ENCODE assay signal across 7 mouse cellular contexts in genomic region chr1:92912286-92912685, GRCm38 (mm10). TPM values are rescaled to one million over a fixed set of nuclear protein-coding genes. Genes with fewer than 3 reads are reported as not detected.
DNase-seq lines count a peak whose midpoint lies in the region; ATAC-seq and TF ChIP-seq lines count a peak whose summit lies in the region.

No protein-coding gene starts in this region.

- no peak for TF ChIP-seq POLR2A in spleen, adult 2 months (IDR thresholded peaks at IDR 0.05; ENCODE audit: low read depth, low read length)

- no peak for DNase-seq in spleen, adult 2 months (ENCODE audit: low read depth in 1 of 2, low spot score in 2 of 2)
- no peak for DNase-seq in spleen, postnatal 36 days (ENCODE audit: low spot score in 2 of 2)
- no peak for DNase-seq in urinary bladder, adult 18-20 months (ENCODE audit: low spot score in 2 of 2)

- peaks cover 18% of the 10 kb centered on the region for H3K36me3 ChIP-seq in spleen, adult 2 months (ENCODE audit: control insufficient read depth, insufficient read depth, low read length)
- peaks cover 36% of the 10 kb centered on the region for H3K36me3 ChIP-seq in forebrain, embryonic 12.5 days (replicated peaks)
- peaks cover 43% of the 10 kb centered on the region for H3K36me3 ChIP-seq in liver, embryonic 12.5 days
- peaks cover 14% of the 10 kb centered on the region for H3K36me3 ChIP-seq in stomach, embryonic 16.5 days (ENCODE audit: control insufficient read depth, insufficient read depth, low read length)

- peak overlapping the region; percentile 96 for H3K4me2 ChIP-seq in forebrain, embryonic 12.5 days
- H3K4me2 ChIP-seq in liver, embryonic 12.5 days = peak overlapping the region; percentile 99
- H3K4me2 ChIP-seq in stomach, embryonic 16.5 days (ENCODE audit: low read depth, low read length) = peak overlapping the region; percentile 98

- H3K4me1 ChIP-seq in spleen, adult 2 months (ENCODE audit: control insufficient read depth, insufficient read depth, insufficient read length) = peaks cover 17% of the 10 kb centered on the region
- H3K4me1 ChIP-seq in forebrain, embryonic 12.5 days = peaks cover 40% of the 10 kb centered on the region
- peaks cover 51% of the 10 kb centered on the region for H3K4me1 ChIP-seq in liver, embryonic 12.5 days
- peaks cover 25% of the 10 kb centered on the region for H3K4me1 ChIP-seq in stomach, embryonic 16.5 days (ENCODE audit: control insufficient read depth, insufficient read depth, low read length)

- H3K9me3 ChIP-seq in forebrain, embryonic 12.5 days = no peaks in the 10 kb centered on the region
- H3K9me3 ChIP-seq in liver, embryonic 12.5 days (replicated peaks) = no peaks in the 10 kb centered on the region
- H3K9me3 ChIP-seq in stomach, embryonic 16.5 days (replicated peaks; ENCODE audit: control insufficient read depth, low read length) = no peaks in the 10 kb centered on the region

- ATAC-seq in forebrain, embryonic 12.5 days (ENCODE audit: low FRiP score) = no peak
- ATAC-seq in liver, embryonic 12.5 days = no peak
- no peak for ATAC-seq in stomach, embryonic 16.5 days (ENCODE audit: insufficient read depth, low FRiP score)
- ATAC-seq in inflammation-experienced regulatory T-cells, adult 6 months = no peak

- H3K27ac ChIP-seq in spleen, adult 2 months (ENCODE audit: insufficient read depth, low read length) = no peak overlapping the region
- no peak overlapping the region for H3K27ac ChIP-seq in forebrain, embryonic 12.5 days
- H3K27ac ChIP-seq in liver, embryonic 12.5 days = no peak overlapping the region
- peak overlapping the region; percentile 95; the same call in 1 of the 2 replicates for H3K27ac ChIP-seq in stomach, embryonic 16.5 days (ENCODE audit: low read length)

- no peak for TF ChIP-seq CTCF in spleen, adult 2 months (IDR thresholded peaks at IDR 0.05; ENCODE audit: extremely low read depth, insufficient read depth, insufficient read length, insufficient replicate concordance)

- WGBS in spleen, adult 2 months = 57% methylated on average over 1 of the region's 1 CpGs
- 64% methylated on average over 1 of the region's 1 CpGs for WGBS in forebrain, embryonic 12.5 days
- WGBS in liver, embryonic 12.5 days (ENCODE audit: insufficient replicate concordance) = 44% methylated on average over 1 of the region's 1 CpGs
- WGBS in stomach, embryonic 16.5 days = 44% methylated on average over 1 of the region's 1 CpGs

- H3K9ac ChIP-seq in forebrain, embryonic 12.5 days = peak overlapping the region; percentile 95
- peak overlapping the region; percentile 87; the same call in 1 of the 2 replicates for H3K9ac ChIP-seq in liver, embryonic 12.5 days
- peak overlapping the region; percentile 96 for H3K9ac ChIP-seq in stomach, embryonic 16.5 days (ENCODE audit: low read length)

- H3K27me3 ChIP-seq in spleen, adult 2 months (ENCODE audit: control insufficient read depth, insufficient read depth, low read length) = no peaks in the 10 kb centered on the region
- H3K27me3 ChIP-seq in forebrain, embryonic 12.5 days = peaks cover 10% of the 10 kb centered on the region
- peaks cover 8% of the 10 kb centered on the region for H3K27me3 ChIP-seq in liver, embryonic 12.5 days (replicated peaks)
- H3K27me3 ChIP-seq in stomach, embryonic 16.5 days (ENCODE audit: control insufficient read depth, insufficient read depth, low read length) = no peaks in the 10 kb centered on the region

- peak overlapping the region; percentile 75; the same call in 1 of the 2 replicates for H3K4me3 ChIP-seq in spleen, adult 2 months (ENCODE audit: extremely low read depth, insufficient read depth, insufficient read length)
- H3K4me3 ChIP-seq in forebrain, embryonic 12.5 days (replicated peaks) = peak overlapping the region; percentile 87
- peak overlapping the region; percentile 84; the same call in 1 of the 2 replicates for H3K4me3 ChIP-seq in liver, embryonic 12.5 days
- H3K4me3 ChIP-seq in stomach, embryonic 16.5 days (replicated peaks; ENCODE audit: low read length) = peak overlapping the region; percentile 88

RNA-seq across cellular contexts. Expression of gene Rnpepl1, which starts 1.7 kb away (rescaled TPM):
- 164 and 234 TPM in 2 replicates for polyA plus RNA-seq in spleen, adult 2 months (2012; rRNA removed)
- 26.2 and 34.6 TPM in 2 replicates for polyA plus RNA-seq in forebrain, embryonic 12.5 days (2016; fragmentation: Nextera tagmentation; extraction: Ambion mirVana)
- 22.1 and 22.3 TPM in 2 replicates for polyA plus RNA-seq in liver, embryonic 12.5 days (2016; fragmentation: Nextera tagmentation; extraction: Ambion mirVana)
- 15.0 and 16.1 TPM in 2 replicates for polyA plus RNA-seq in stomach, embryonic 16.5 days (2015; fragmentation: Nextera tagmentation; extraction: Ambion mirVana)
- polyA plus RNA-seq in inflammation-experienced regulatory T-cells, adult 6 months (2017; shearing (Covaris generic)) = 10 to 100 TPM; 20.5 to 34.1 (median 28.4) TPM

RNA-seq across cellular contexts. Expression of gene Dusp28, which starts 5.5 kb away (rescaled TPM):
- polyA plus RNA-seq in spleen, adult 2 months (2012; rRNA removed) = 12.7 and 23.3 TPM in 2 replicates
- 14.1 and 15.1 TPM in 2 replicates for polyA plus RNA-seq in forebrain, embryonic 12.5 days (2016; fragmentation: Nextera tagmentation; extraction: Ambion mirVana)
- 7.2 and 7.7 TPM in 2 replicates for polyA plus RNA-seq in liver, embryonic 12.5 days (2016; fragmentation: Nextera tagmentation; extraction: Ambion mirVana)
- 11.4 and 11.9 TPM in 2 replicates for polyA plus RNA-seq in stomach, embryonic 16.5 days (2015; fragmentation: Nextera tagmentation; extraction: Ambion mirVana)
- polyA plus RNA-seq in inflammation-experienced regulatory T-cells, adult 6 months (2017; shearing (Covaris generic)) = 1 to 10 TPM; 3.9 to 5.0 (median 4.1) TPM

RNA-seq across cellular contexts. Expression of gene Ankmy1, which starts 9.6 kb away (rescaled TPM):
- polyA plus RNA-seq in spleen, adult 2 months (2012; rRNA removed) = 0.18 and 0.19 TPM in 2 replicates
- 0.81 and 1.1 TPM in 2 replicates for polyA plus RNA-seq in forebrain, embryonic 12.5 days (2016; fragmentation: Nextera tagmentation; extraction: Ambion mirVana)
- 0.04 and 0.11 TPM in 2 replicates for polyA plus RNA-seq in liver, embryonic 12.5 days (2016; fragmentation: Nextera tagmentation; extraction: Ambion mirVana)
- 0.23 and 0.42 TPM in 2 replicates for polyA plus RNA-seq in stomach, embryonic 16.5 days (2015; fragmentation: Nextera tagmentation; extraction: Ambion mirVana)
- 1 to 10 TPM in 1 of 3 experiments, under 1 TPM in 2; 0.71 to 1.6 (median 0.94) TPM for polyA plus RNA-seq in inflammation-experienced regulatory T-cells, adult 6 months (2017; shearing (Covaris generic))

RNA-seq across cellular contexts. Expression of gene Capn10, which starts 21.9 kb away (rescaled TPM):
- 14.3 and 18.9 TPM in 2 replicates for polyA plus RNA-seq in spleen, adult 2 months (2012; rRNA removed)
- 52.0 and 52.9 TPM in 2 replicates for polyA plus RNA-seq in forebrain, embryonic 12.5 days (2016; fragmentation: Nextera tagmentation; extraction: Ambion mirVana)
- 12.5 and 12.6 TPM in 2 replicates for polyA plus RNA-seq in liver, embryonic 12.5 days (2016; fragmentation: Nextera tagmentation; extraction: Ambion mirVana)
- 35.7 and 36.0 TPM in 2 replicates for polyA plus RNA-seq in stomach, embryonic 16.5 days (2015; fragmentation: Nextera tagmentation; extraction: Ambion mirVana)
- 1 to 10 TPM; 4.6 to 7.3 (median 6.9) TPM for polyA plus RNA-seq in inflammation-experienced regulatory T-cells, adult 6 months (2017; shearing (Covaris generic))

RNA-seq across cellular contexts. Expression of gene Gpr35, which starts 38.4 kb away (rescaled TPM):
- 19.1 and 20.7 TPM in 2 replicates for polyA plus RNA-seq in spleen, adult 2 months (2012; rRNA removed)
- polyA plus RNA-seq in forebrain, embryonic 12.5 days (2016; fragmentation: Nextera tagmentation; extraction: Ambion mirVana) = 0.51 and 0.63 TPM in 2 replicates
- polyA plus RNA-seq in liver, embryonic 12.5 days (2016; fragmentation: Nextera tagmentation; extraction: Ambion mirVana) = 0.36 and 0.51 TPM in 2 replicates
- 8.7 and 8.9 TPM in 2 replicates for polyA plus RNA-seq in stomach, embryonic 16.5 days (2015; fragmentation: Nextera tagmentation; extraction: Ambion mirVana)
- 1 to 10 TPM in 2 of 3 experiments, under 1 TPM in 1; 0.23 to 1.8 (median 1.7) TPM for polyA plus RNA-seq in inflammation-experienced regulatory T-cells, adult 6 months (2017; shearing (Covaris generic))
